Mouse (Mus musculus) forebrain, embryonic 11.5 days (tissue): ENCODE measurements at regions not wholly inside any gene's neighbourhood (a gene's known extent, or its start where the extent isn't known, plus 50 kb on each side); places are given as distances from the start of the nearest gene placed in this dataset.
A peak's percentile ranks its signal among the peaks of the same experiment; 100 is the strongest.

ENCODE experiments used
- ATAC-seq: fragments of 200-750 bp; cut with Nextera tagmentation; replicated peaks from 2 replicates; pipeline ENCODE4 v1.8.0; 2017; ENCODE audit warnings: moderate TSS enrichment; ENCODE audit not compliant: low FRiP score
- DNase-seq: peaks from one replicate; pipeline ENCODE4 v3.0.0-alpha.2; 2017; ENCODE audit warnings: low spot score
- H3K27ac ChIP-seq: fragments of 300-500 bp; sonication (generic); 2 replicates; pipeline ENCODE4 v1.5.1; 2014; ENCODE audit warnings: low read depth, low read length
- H3K27me3 ChIP-seq: fragments of 300-500 bp; sonication (generic); 2 replicates; pipeline ENCODE4 v1.6.1; 2014; ENCODE audit warnings: mild to moderate bottlenecking, low read length, mixed read lengths; ENCODE audit not compliant: control insufficient read depth, insufficient read depth
- H3K36me3 ChIP-seq: fragments of 300-500 bp; sonication (generic); 2 replicates; pipeline ENCODE4 v1.6.1; 2014; ENCODE audit warnings: mild to moderate bottlenecking, low read length, moderate library complexity, mixed read lengths; ENCODE audit not compliant: control insufficient read depth, insufficient read depth
- H3K4me1 ChIP-seq: fragments of 300-500 bp; sonication (generic); replicated peaks from 2 replicates; pipeline ENCODE4 v1.6.1; 2014; ENCODE audit warnings: low read length, mixed read lengths; ENCODE audit not compliant: control insufficient read depth, insufficient read depth
- H3K4me2 ChIP-seq: fragments of 300-500 bp; sonication (generic); 2 replicates; pipeline ENCODE4 v1.6.1; 2014; ENCODE audit warnings: low read depth, mild to moderate bottlenecking, low read length, moderate library complexity, mixed read lengths; ENCODE audit not compliant: severe bottlenecking
- H3K4me3 ChIP-seq: fragments of 300-500 bp; sonication (generic); 2 replicates; pipeline ENCODE4 v1.5.1; 2014; ENCODE audit warnings: low read depth, low read length
- H3K9ac ChIP-seq: fragments of 300-500 bp; sonication (generic); 2 replicates; pipeline ENCODE4 v1.6.1; 2014; ENCODE audit warnings: low read length
- H3K9me3 ChIP-seq: fragments of 300-500 bp; sonication (generic); 2 replicates; pipeline ENCODE4 v1.6.1; 2016; ENCODE audit warnings: low read length, mixed read lengths; ENCODE audit not compliant: control insufficient read depth
- WGBS: fragments of 180-500 bp; shearing (Covaris S2); extraction: QIAGEN DNeasy Blood & Tissue Kit; methylation state at CpG from one replicate; pipeline ENCODE4 v1.1.7; 2014; 5-methylcytosine and 5-hydroxymethylcytosine counted together

DNA sequence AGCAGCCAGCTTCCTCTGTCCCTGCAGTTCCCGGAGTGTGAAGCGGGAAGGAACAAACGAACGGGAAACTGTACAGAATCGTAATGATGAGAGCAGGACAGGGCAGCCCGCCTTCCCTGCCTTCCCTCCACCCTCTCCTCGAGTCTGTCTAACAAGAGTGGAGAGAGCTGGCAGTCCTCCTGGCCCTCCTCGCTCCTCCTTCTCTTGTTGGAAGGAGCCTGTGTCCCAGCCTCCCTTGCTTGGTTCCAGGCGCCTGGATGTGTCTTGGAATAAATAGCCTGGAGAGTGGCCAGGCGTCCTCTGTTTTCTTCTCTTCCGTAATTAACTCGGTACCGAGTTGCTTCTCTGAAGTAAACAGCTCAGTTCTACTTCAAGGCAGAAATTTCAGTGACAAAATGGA lies 268.3 kb downstream of the Cdh26 start:
- H3K36me3 ChIP-seq: no peaks in the 10 kb centered on the region
- H3K9ac ChIP-seq: no peak overlapping the region
- H3K9me3 ChIP-seq: no peaks in the 10 kb centered on the region
- no peak overlapping the region for H3K27ac ChIP-seq
- no peak overlapping the region for H3K4me2 ChIP-seq
- no peaks in the 10 kb centered on the region for H3K4me1 ChIP-seq
- DNase-seq (no peak), ATAC-seq (no peak)
- WGBS: 81% methylated on average over 13 of the region's 13 CpGs
- no peaks in the 10 kb centered on the region for H3K27me3 ChIP-seq
- H3K4me3 ChIP-seq: no peak overlapping the region

DNA sequence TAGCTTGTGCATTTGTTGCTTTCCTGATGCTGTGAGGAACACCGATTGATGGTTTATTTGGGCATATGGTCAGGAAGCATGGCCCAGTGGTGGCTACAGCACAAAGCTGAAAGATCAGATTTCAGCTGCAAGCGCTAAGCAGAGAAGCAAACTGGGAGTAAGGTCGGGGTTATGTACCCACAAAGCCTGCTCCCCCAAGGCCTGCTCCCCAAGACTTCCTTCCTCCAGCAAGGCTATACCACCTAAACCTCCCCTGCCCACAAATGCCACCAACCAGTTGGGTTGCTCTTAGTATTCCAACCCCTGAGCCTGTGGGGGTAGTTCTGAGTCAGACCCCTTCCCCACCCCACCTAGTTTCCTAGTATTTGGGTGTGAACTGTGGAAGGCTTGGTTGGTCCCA lies 270.5 kb downstream of the Cdh26 start:
- H3K36me3 ChIP-seq: no peaks in the 10 kb centered on the region
- ATAC-seq (no peak), DNase-seq (no peak)
- H3K4me3 ChIP-seq: no peak overlapping the region
- H3K27ac ChIP-seq: no peak overlapping the region
- H3K4me2 ChIP-seq: no peak overlapping the region
- no peak overlapping the region for H3K9ac ChIP-seq
- 79% methylated on average over 3 of the region's 3 CpGs for WGBS
- H3K4me1 ChIP-seq: no peaks in the 10 kb centered on the region
- H3K9me3 ChIP-seq: no peaks in the 10 kb centered on the region
- no peaks in the 10 kb centered on the region for H3K27me3 ChIP-seq

GRCm38 (mm10) chr2:178704510-178704909 lies 274.2 kb downstream of the Cdh26 start:
- DNase-seq: no peak
- H3K27ac ChIP-seq: no peak overlapping the region
- no peak for ATAC-seq
- H3K4me3 ChIP-seq: no peak overlapping the region
- WGBS: 86% methylated on average over 3 of the region's 3 CpGs
- H3K9ac ChIP-seq: no peak overlapping the region
- no peaks in the 10 kb centered on the region for H3K4me1 ChIP-seq
- no peaks in the 10 kb centered on the region for H3K36me3 ChIP-seq
- no peaks in the 10 kb centered on the region for H3K27me3 ChIP-seq
- no peaks in the 10 kb centered on the region for H3K9me3 ChIP-seq
- H3K4me2 ChIP-seq: no peak overlapping the region

GRCm38 (mm10) chr2:178708649-178709048 lies 278.3 kb downstream of the Cdh26 start:
- H3K4me2 ChIP-seq: no peak overlapping the region
- no peaks in the 10 kb centered on the region for H3K27me3 ChIP-seq
- H3K4me3 ChIP-seq: no peak overlapping the region
- no peak overlapping the region for H3K9ac ChIP-seq
- no peak for ATAC-seq
- no peak for DNase-seq
- H3K27ac ChIP-seq: no peak overlapping the region
- WGBS: 92% methylated on average over 2 of the region's 2 CpGs
- H3K9me3 ChIP-seq: no peaks in the 10 kb centered on the region
- H3K36me3 ChIP-seq: no peaks in the 10 kb centered on the region
- 0 out of 2 replicates have a peak, but pooled peaks cover 2% of the 10 kb centered on the region for H3K4me1 ChIP-seq

DNA sequence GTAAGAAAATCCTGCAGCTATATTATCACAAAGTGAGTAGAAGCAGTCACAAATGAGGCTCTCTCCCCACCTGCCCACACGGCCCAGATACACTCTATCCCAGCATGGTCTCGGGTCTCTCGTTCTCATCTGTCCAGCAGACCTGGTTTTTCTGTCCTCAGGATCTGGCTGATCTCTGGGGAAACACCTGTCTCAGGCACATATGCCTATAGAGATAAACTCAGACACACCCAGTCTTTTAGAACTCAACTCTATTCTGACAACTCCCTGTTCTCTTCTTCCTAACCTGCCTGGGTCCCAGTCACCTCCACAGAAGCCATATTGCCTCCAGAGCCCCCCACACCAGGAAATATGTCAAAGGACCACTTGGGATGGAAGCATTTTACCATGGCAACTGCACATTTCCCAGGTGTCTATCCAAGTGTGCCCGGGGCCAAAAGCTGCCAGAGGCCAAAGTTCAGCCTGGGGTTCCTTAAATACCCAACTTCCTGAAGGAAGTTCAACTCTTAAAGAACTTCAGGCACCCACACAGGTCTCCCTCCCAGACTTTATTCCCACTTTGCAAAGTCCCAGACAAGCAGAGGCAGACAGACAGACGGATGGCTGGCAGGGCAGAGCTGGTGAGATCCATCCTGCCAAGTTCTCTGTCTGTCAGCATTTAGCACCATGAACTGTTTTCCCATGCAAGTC lies 279.0 kb downstream of the Cdh26 start:
- no peak overlapping the region for H3K4me2 ChIP-seq
- H3K9me3 ChIP-seq: no peaks in the 10 kb centered on the region
- H3K9ac ChIP-seq: no peak overlapping the region
- H3K36me3 ChIP-seq: no peaks in the 10 kb centered on the region
- no peak for DNase-seq
- 0 out of 2 replicates have a peak, but pooled peaks cover 2% of the 10 kb centered on the region for H3K4me1 ChIP-seq
- 73% methylated on average over 5 of the region's 5 CpGs for WGBS
- H3K27me3 ChIP-seq: no peaks in the 10 kb centered on the region
- no peak for ATAC-seq
- H3K27ac ChIP-seq: no peak overlapping the region
- no peak overlapping the region for H3K4me3 ChIP-seq

- H3K4me2 ChIP-seq: no peak overlapping the region
- 0 out of 2 replicates have a peak, but pooled peaks cover 2% of the 10 kb centered on the region for H3K4me1 ChIP-seq
- ATAC-seq (no peak), DNase-seq (no peak)
- WGBS: 82% methylated on average over 3 of the region's 3 CpGs
- no peaks in the 10 kb centered on the region for H3K9me3 ChIP-seq
- no peaks in the 10 kb centered on the region for H3K36me3 ChIP-seq
- H3K27ac ChIP-seq: no peak overlapping the region
- no peak overlapping the region for H3K9ac ChIP-seq
- H3K4me3 ChIP-seq: no peak overlapping the region
- H3K27me3 ChIP-seq: no peaks in the 10 kb centered on the region
Observed at GRCm38 (mm10) chr2:178710001-178710400, 279.7 kb downstream of the Cdh26 start.

DNA sequence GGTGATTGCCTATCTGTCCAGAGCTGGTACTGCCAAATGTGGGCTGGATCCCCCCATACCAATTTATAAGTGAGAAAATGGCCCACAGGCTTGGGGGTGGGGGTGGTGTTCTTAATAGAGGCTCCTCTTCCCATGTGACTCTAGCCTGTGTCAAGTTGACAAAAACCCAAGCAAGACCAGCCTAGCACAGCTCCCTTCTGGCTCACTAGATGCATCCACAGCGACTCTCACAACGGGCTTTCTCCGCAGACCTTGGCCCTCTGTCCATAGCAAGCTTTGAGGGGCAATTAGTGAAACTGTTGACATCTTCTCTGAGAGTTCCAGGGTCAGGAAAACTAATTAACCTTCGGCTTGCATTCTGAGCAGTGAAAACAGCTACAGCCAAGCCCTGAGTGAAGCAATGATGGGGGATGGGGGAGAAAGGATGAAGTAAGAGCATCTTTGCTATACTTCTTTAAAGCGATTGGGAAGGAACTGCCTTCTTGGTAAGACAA lies 281.3 kb downstream of the Cdh26 start:
- Histone ChIP-seq H3K4me1 (0 out of 2 replicates have a peak, but pooled peaks cover 2% of the 10 kb centered on the region), H3K4me2 (no peak overlapping the region), H3K9me3 (no peaks in the 10 kb centered on the region), H3K36me3 (no peaks in the 10 kb centered on the region), H3K4me3 (no peak overlapping the region), H3K9ac (no peak overlapping the region), H3K27me3 (no peaks in the 10 kb centered on the region), H3K27ac (no peak overlapping the region)
- ATAC-seq (peak; percentile 65; the same call in 1 of the 2 replicates), DNase-seq (no peak)
- 23% methylated on average over 5 of the region's 5 CpGs for WGBS

DNA sequence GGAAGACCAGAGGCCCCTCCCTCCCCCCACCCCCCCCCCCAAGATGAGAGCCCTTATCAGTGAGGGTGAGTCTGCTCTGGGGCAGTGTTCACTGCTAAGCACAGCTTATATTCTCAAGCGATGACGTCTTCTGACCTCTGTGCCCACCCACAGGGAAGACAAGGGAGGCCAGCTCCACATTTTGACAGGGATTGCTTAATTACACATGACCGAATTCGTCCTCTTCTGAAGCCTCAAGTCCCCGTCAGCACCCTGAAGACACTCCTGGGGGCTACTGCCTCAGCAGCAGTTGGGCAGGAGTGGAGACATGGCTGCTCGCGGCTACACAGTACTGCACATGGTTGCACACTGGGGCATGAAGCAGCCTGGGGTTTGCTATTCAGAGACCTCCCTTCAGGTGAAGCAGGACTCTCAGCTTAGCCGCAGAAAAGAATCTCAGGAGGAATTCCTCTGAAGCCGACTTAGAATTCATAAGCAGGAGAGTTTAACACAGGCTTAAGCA lies 282.1 kb downstream of the Cdh26 start:
- DNase-seq (no peak), ATAC-seq (peak; percentile 45; the same call in 1 of the 2 replicates)
- H3K9ac ChIP-seq: no peak overlapping the region
- no peak overlapping the region for H3K4me2 ChIP-seq
- no peaks in the 10 kb centered on the region for H3K27me3 ChIP-seq
- no peaks in the 10 kb centered on the region for H3K9me3 ChIP-seq
- no peak overlapping the region for H3K4me3 ChIP-seq
- no peaks in the 10 kb centered on the region for H3K36me3 ChIP-seq
- whole genome bisulfite sequencing: 45% methylated on average over 9 of the region's 9 CpGs
- H3K4me1 ChIP-seq: 0 out of 2 replicates have a peak, but pooled peaks cover 2% of the 10 kb centered on the region
- H3K27ac ChIP-seq: no peak overlapping the region
